Mouse (Mus musculus) thymus, adult 2 months (tissue): ENCODE measurements around the gene Orc1.

Experiments
- CTCF ChIP-seq: fragments of 200-500 bp; IDR thresholded peaks from 2 replicates; pipeline ENCODE4 v1.5.1; 2012; ENCODE audit warnings: mild to moderate bottlenecking, control low read depth, low read length, moderate library complexity, borderline replicate concordance; ENCODE audit not compliant: control insufficient read depth, poor library complexity, insufficient read depth; ENCODE audit errors: extremely low read depth
- POLR2A ChIP-seq: fragments of 200-500 bp; IDR thresholded peaks from 2 replicates; pipeline ENCODE4 v1.6.1; 2012; ENCODE audit warnings: mild to moderate bottlenecking, low read length, control low read depth, moderate library complexity; ENCODE audit not compliant: control insufficient read depth, poor library complexity, insufficient read depth; ENCODE audit errors: extremely low read depth

- TF ChIP-seq CTCF (no peak), POLR2A (no peak)
Measured at GRCm38 (mm10) chr4:108601870-108602269, 22.6 kb downstream of the Orc1 start.
